Mouse (Mus musculus) heart, adult 8-10 months (tissue): ENCODE data around the gene Zfp593. TPM values are rescaled to one million over a fixed set of nuclear protein-coding genes. Genes with fewer than 3 reads are reported as not detected.

Experiments used
- DNase-seq: peaks from one replicate; pipeline ENCODE4 v3.0.0; 2022; ENCODE audit warnings: low spot score
- total RNA-seq, 4 experiments: library from RNA; stranded (reverse); gene quantifications; 2 replicates each; pipeline ENCODE4 v1.2.4; 2022

Zfp593 gene
- total RNA-seq, 4 experiments from 2014 or later = 3.8 to 4.3 (median 4.0) TPM

DNA sequence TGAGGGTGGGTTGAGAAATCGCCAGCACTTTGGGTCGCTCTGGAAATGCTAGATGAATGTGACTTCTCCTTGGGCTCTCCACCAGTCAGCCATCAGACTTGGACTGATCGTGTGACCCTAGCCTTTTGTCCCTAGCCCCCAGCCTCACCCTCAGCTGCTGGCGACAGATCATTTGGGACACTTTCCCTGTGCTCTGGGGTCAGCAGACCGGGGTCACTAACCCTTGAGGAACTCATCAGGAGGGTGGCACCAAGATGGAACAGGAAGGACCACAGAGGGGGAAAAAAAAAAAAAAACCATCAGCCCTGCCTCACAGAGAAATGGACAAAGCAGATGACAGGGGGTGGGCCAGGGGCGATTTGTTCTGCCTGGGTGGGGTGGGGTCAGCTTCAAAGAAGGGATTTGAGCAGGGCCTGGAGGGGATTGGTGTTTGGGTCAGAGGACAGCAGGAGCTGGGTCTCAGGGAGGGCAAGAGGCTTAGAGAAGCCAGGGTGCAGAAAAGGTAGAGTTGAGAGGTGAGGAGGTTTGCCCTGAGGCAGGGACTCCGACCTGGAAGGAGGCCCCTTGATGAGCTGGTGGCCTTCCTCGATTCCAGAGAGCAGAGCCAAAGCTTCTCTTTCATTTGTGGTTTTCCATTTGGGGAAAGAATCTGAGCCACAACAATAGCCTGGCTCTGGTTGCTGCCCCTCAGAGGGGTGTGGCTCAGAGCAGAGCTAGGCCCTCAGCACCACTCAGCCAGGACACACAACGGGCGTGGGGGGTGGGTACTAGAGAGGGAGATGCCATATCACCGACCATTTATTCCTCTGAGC lies 12.0 kb upstream of the Zfp593 start:
- DNase-seq = no peak

DNA sequence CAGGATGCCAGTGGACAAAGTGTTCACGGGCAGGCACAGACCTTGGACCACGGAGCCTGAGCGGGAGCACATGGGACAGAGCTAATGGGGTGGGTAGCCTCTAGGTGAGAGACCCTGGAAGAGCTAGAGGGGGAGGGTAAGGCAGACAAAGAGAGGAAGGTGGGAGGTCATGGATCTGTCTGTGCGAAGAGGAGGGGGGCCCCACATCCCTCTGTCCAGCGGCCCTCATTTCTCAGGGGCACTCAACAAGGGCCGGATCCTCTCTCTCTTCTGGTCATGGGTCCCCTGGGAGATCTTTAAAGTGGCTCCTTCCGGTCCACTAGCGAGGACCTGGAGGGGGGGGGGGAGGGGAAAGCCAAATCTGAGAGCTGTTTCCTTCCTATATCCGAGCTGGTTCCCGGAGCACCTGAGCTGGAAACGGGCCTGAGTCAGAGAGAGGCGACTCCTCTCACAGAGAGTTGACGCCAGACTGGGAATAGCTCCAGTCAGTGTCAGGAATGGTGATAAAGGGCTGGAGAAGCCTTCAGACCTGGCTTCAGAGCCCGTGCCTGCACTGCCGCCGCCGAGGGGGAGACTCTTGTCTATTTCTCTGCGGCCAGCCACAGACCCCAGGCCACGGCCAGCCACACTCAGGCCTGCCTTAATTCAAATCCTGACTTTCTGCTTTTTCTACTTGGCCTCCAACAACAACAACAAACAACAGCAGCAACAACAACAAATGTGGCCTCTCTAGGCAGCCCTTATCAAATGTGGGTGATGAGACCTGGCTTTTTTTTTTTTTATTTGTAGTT lies 11.2 kb upstream of the Zfp593 start:
- DNase-seq = peak; percentile 43

DNA sequence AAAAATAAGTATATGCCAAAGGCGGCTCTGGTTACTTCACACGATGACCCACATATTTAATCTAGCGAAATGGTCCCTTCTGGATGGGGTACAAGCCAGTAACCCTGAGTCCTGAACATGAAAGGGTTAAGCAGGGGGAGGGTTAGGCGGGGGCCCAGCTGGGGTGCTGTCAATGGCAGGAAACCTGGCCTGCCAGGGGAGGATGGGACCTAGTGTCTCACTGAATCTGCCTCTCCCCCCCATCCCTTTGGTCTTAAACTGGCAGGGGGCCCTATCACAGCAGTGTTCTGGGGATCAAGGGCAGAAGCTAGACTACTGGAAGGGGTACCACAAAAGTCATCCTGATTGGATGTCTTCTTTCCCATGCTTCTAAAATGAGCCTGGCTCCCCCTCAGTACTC lies 10.5 kb upstream of the Zfp593 start:
- DNase-seq = peak; percentile 29

DNA sequence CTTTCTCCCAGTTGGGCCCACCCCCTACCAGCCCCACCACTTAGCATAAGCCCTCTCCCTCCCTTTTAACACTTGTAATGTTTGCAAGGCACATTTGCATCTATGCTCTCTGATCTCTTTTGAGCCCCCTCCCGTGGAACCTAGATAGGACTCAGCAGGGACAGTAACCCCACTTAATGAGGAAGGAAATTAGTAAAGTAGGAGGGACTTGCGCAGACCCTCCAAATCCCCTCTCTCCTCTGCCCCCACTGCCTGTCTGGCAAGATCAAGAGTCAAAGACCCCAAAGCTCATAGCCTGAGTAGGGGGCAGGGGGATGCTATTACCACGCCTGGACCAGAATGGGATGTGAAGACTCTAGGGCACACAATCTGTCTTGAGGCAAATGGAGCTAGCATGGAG lies 9.4 kb upstream of the Zfp593 start:
- no peak for DNase-seq

DNA sequence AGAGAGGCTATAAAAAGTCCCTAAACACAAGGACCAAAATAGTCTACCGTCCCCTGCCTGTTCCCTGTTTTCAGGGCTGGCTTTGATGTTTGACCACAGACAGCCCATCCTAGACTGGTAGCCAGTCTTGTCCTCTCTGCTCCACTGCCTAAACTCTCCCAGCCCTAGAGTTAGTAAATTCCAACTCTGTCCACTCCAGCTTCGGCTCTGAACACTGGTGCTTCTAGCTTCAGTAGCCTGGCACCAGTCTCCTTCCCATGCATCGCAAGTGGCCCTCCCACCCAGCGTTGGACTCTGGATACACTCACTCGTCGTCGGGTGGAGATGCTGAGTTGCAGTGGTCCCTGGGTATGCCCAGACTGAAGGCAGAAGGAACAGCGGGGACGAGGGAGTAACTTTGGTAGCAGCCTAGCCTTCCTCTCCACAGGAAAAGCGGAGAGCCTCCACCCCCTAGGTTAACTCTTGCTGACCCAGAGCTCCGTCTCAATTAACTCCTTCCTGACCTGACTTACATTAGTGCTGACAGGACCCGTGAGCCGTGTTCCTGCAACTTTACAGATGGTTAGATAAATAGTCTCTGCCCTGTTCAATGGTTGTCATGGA lies 8.4 kb upstream of the Zfp593 start, which contains the start of gene Grrp1:
TSS of gene Grrp1 (minus strand) at position 385 of the 603 bp plus-strand sequence.
- DNase-seq = peak; percentile 40

DNA sequence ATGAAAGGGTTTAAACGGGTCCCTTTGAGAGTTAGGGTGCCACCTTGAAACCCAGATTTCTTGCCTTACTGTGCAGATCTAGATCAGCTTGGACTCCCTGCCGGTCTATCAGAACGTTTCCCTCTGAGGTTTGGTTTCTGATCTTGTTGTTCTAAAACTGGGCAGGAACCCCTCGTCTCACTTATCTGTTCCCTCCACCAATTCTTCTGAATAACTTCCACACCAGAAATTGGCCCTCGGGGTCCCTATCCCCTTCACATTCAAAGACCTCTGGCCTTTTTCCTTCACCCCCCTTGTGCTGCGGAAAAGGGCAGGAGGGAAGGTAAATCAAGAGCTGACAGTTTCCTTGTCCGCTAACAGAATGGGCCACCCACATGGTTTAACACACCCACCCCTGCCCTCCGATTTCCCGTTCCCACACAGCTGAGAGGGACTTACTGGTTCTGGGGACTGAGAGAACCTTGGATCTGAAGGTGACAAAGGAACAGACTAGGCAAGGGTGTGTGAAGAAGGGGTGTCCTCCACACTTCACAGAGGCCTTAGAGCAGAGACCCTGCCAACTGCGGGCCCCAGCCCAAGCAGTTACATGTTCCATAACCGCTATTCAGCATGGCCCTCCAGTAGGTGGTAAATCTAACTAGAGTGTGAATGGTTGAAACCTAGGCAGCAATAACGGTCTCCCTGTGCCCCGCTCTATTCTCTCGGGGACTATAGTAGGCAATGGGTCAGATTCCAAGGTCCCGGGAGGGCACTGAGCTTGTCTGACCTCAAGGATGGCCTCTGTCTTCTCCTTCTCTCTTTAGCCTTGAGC lies 7.7 kb upstream of the Zfp593 start:
- no peak for DNase-seq

- DNase-seq = peak; percentile 26
Measured at GRCm38 (mm10) chr4:134252131-134252910, 6.9 kb upstream of the Zfp593 start.

GRCm38 (mm10) chr4:134251241-134252130 lies 6.1 kb upstream of the Zfp593 start:
- peak; percentile 26 for DNase-seq

DNA sequence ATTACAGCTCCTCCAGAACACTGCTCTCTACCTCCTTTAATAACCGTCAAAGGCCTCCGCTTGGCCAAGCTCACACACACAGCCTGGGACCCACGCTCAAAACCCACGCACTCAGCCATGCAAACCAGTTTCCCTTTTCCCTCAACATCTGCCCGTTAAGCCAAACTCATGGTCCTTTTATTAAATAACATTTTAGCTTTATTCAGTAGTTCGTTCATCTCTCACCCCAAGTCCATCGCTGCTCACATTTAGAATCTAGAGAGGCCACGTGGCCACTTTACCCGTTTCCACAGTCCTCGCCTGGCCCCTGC lies 5.5 kb upstream of the Zfp593 start:
- DNase-seq = no peak

- no peak for DNase-seq
Measured at GRCm38 (mm10) chr4:134250116-134250929, 4.9 kb upstream of the Zfp593 start.

GRCm38 (mm10) chr4:134249651-134250050 lies 4.3 kb upstream of the Zfp593 start:
- peak; percentile 56 for DNase-seq

DNA sequence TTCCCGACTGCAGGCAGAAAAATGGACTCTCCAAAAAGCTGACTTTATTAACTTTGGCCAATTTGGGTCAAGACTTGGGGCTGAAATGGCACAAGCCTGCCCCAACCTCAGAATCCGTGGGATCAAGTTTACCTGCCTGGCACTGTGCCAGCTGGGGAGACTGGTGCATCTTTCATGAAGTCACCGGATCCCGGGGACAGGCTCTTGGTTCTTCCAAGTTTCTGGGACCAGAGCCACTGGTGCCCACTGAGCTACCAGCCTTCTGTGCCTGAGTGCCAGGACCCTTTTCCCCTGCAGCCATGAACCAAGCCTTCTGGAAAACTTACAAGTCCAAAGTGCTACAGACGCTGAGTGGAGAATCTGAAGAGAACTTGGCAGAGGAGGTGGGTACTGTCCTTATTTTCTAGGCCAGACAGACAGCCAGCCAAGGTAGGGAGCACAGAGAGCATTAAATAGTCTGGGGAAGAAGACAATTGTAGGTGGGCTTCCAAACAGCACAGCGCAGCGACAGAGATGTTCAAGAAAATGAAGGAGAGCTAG lies 1.4 kb upstream of the Zfp593 start, which contains the start of gene Gm30191:
TSS of gene Gm30191 (plus strand) at position 217 of the 540 bp plus-strand sequence.
- no peak for DNase-seq

DNA sequence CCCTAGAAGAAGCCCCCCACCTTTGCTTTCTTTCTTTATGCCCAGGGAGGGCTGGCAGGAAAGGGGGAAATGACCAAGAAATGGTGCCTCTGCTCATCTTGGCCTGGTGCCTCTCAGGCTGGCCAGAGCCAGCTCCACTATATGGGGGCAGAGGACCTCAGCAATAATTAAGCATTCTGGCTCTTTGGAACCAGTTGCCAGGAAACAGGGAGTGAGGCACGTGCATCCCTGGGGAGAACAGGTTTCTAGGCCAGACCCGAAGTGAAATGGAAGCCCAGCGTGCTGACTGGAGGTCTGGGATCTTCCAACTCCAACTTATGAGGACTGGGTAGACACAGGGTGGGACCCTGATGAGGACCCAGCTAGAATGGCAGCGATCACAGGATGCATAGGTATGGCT lies 864 bp upstream of the Zfp593 start:
- DNase-seq = no peak

GRCm38 (mm10) chr4:134243516-134244250 lies 1.7 kb downstream of the Zfp593 start, which contains the start of gene E130218I03Rik:
Gene E130218I03Rik (plus strand): TSS chr4:134243662.
- DNase-seq = no peak

DNA sequence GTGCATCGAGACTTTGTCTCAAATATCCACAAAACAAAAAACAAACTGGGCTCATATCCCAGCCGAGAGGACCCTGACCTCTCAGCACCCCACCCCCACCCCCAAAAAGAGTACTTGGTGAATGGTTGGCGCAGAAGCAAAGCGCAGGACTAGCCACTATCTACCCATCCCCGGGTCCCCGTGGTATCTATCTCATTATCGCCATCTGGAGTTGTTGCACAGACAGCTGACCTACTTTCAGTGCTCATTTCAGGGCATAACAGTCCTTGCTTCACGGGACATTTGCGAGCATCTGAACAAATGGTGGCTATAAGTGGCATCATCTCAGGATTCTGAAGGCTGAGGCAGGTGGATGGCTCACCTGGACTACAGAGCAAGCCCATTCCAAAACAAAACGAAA lies 6.7 kb downstream of the Zfp593 start:
- DNase-seq = no peak

DNA sequence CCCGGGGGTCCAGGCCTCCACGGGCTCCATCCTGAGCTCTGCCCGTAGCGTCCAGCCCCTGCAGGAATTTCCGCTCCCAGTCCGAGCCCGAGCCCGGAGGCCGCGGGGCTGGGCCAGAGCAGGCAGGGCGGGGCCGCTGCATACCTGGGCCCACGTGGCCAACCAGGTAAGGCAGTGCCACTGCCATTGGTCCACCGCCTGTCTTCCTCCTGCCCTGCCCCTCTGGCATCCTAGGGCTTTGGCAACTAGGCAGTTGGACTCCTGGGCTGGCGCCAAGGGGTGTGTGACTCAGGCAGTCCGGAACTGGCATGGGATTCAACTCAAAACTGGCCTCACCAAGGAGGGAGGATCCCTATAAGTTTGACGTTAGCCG lies 7.1 kb downstream of the Zfp593 start, which contains the start of gene Cnksr1:
TSS of gene Cnksr1 (minus strand) at position 121 of the 373 bp plus-strand sequence.
- DNase-seq = peak; percentile 61

- no peak for DNase-seq
Measured at GRCm38 (mm10) chr4:134237582-134238278, 7.7 kb downstream of the Zfp593 start.
